Mouse (Mus musculus): ENCODE measurements around the gene Olfr45.

- TF ChIP-seq POLR2A (IDR thresholded peaks at IDR 0.05; ENCODE audit: borderline replicate concordance, control insufficient read depth, low read depth, low read length) (no peak), CTCF (IDR thresholded peaks at IDR 0.05; ENCODE audit: control insufficient read depth, insufficient read depth, low read length) (no peak)
These were observed at the start of gene Olfr45 for GRCm38 (mm10) chr7:140681651-140682050.
